Mouse (Mus musculus) liver, embryonic 13.5 days (tissue): ENCODE measurements around the gene Mapk3. TPM values are rescaled to one million over a fixed set of nuclear protein-coding genes. Genes with fewer than 3 reads are reported as not detected.

Experiments
- ATAC-seq: fragments of 200-750 bp; cut with Nextera tagmentation; 2 replicates; pipeline ENCODE4 v1.8.0; 2017; ENCODE audit warnings: low read depth, mild to moderate bottlenecking, moderate number of reproducible peaks, moderate library complexity
- DNase-seq: peaks from one replicate; pipeline ENCODE4 v3.0.0; 2022
- H3K27ac ChIP-seq: fragments of 300-500 bp; sonication (generic); 2 replicates; pipeline ENCODE4 v1.5.1; 2015; ENCODE audit warnings: moderate library complexity, mild to moderate bottlenecking, inconsistent platforms
- H3K27me3 ChIP-seq: fragments of 300-500 bp; sonication (generic); 2 replicates; pipeline ENCODE4 v1.6.1; 2015; ENCODE audit warnings: mild to moderate bottlenecking, inconsistent platforms
- H3K36me3 ChIP-seq: fragments of 300-500 bp; sonication (generic); 2 replicates; pipeline ENCODE4 v1.6.1; 2015; ENCODE audit warnings: mild to moderate bottlenecking, inconsistent platforms
- H3K4me1 ChIP-seq: fragments of 300-500 bp; sonication (generic); replicated peaks from 2 replicates; pipeline ENCODE4 v1.6.1; 2015; ENCODE audit warnings: inconsistent platforms
- H3K4me2 ChIP-seq: fragments of 300-500 bp; sonication (generic); 2 replicates; pipeline ENCODE4 v1.6.1; 2015; ENCODE audit warnings: inconsistent platforms, mild to moderate bottlenecking, moderate library complexity
- H3K4me3 ChIP-seq: fragments of 300-500 bp; sonication (generic); replicated peaks from 2 replicates; pipeline ENCODE4 v1.5.1; 2015; ENCODE audit warnings: mild to moderate bottlenecking, inconsistent platforms
- H3K9ac ChIP-seq: fragments of 300-500 bp; sonication (generic); 2 replicates; pipeline ENCODE4 v1.6.1; 2015; ENCODE audit warnings: mild to moderate bottlenecking, inconsistent platforms
- H3K9me3 ChIP-seq: fragments of 300-500 bp; sonication (generic); replicated peaks from 2 replicates; pipeline ENCODE4 v1.6.1; 2016; ENCODE audit warnings: inconsistent platforms
- WGBS: fragments of 180-500 bp; shearing (Covaris S2); methylation state at CpG from one replicate; pipeline ENCODE4 v1.1.7; 2015; ENCODE audit not compliant: insufficient replicate concordance; 5-methylcytosine and 5-hydroxymethylcytosine counted together
- polyA plus RNA-seq: library from polyadenylated mRNA; unstranded; fragments of >200 nt; fragmentation: Nextera tagmentation; extraction: Ambion mirVana; gene quantifications from 2 replicates; pipeline ENCODE4 v1.2.1, GENCODE M21; 2015

Mapk3 gene
- polyA plus RNA-seq, 1 experiment from 2014 or later: 19.0 TPM

GRCm38 (mm10) chr7:126760391-126760802, 996 bp downstream of the Mapk3 start:
- Histone ChIP-seq H3K4me1 (peaks cover 54% of the 10 kb centered on the region), H3K9me3 (no peaks in the 10 kb centered on the region), H3K36me3 (peaks cover 25% of the 10 kb centered on the region), H3K4me3 (peak overlapping the region; percentile 84), H3K4me2 (peak overlapping the region; percentile 99), H3K27me3 (no peaks in the 10 kb centered on the region), H3K27ac (peak overlapping the region; percentile 86), H3K9ac (peak overlapping the region; percentile 90)
- 46% methylated on average over 3 of the region's 3 CpGs for WGBS
- ATAC-seq: no peak
- no peak for DNase-seq

DNA sequence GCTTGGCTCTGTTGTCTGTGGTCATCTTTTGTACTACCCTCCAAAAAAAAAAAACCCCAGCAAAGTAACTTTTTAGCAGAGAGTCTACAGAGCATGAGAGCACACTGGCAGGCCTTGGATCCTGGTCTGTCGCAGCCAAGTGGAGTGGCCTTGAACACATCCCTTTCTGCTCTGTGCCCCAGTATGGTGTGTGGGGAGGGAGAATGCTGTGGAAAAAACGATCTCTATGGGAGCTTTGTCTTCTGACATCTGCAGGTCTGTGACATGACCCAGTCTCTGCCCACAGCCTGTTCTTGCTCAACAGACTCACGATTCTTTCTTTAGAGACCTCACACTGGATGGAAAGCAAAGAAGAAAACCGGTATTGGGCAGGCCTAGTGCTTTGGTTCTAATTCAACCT, 1.6 kb downstream of the Mapk3 start:
- WGBS: 46% methylated on average over 4 of the region's 4 CpGs
- Histone ChIP-seq H3K9me3 (no peaks in the 10 kb centered on the region), H3K27me3 (no peaks in the 10 kb centered on the region), H3K4me1 (peaks cover 60% of the 10 kb centered on the region), H3K36me3 (peaks cover 30% of the 10 kb centered on the region), H3K27ac (peak overlapping the region; percentile 86; the same call in 1 of the 2 replicates), H3K4me3 (no peak overlapping the region), H3K9ac (0 out of 2 replicates have a peak overlapping the region, but pooled peaks have one; percentile 90), H3K4me2 (peak overlapping the region; percentile 99)
- ATAC-seq: no peak
- DNase-seq: no peak

DNA sequence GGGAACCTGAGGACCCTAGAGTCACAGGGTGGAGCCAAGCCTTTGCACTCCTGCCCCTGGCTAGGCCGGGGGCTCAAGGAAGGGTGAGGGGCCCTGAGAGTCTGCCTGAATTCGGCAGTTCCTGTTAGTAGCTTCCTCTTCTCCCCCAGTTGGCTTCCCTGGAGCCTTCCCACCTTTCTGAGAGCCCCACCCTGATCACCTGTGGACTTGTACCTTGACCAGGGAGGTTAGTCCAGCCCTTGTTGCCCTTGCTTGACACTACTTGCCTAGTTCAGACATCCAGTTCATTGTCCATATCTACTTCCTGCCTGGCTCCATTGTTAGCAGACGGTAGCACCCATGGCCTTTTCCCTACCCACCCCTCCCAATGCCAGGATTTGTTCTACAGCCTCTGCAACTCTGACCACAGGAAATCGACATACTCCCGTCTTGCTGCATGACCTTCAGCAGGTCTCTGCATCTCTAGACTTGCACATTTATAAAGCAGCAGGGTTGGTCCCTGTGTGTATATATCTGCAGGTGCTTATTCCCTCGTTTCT, 2.2 kb downstream of the Mapk3 start:
- peaks cover 66% of the 10 kb centered on the region for H3K4me1 ChIP-seq
- H3K27ac ChIP-seq: no peak overlapping the region
- H3K9me3 ChIP-seq: no peaks in the 10 kb centered on the region
- WGBS: 33% methylated on average over 6 of the region's 6 CpGs
- no peak for DNase-seq
- peaks cover 36% of the 10 kb centered on the region for H3K36me3 ChIP-seq
- no peaks in the 10 kb centered on the region for H3K27me3 ChIP-seq
- ATAC-seq: no peak
- H3K4me2 ChIP-seq: peak overlapping the region; percentile 99; the same call in 1 of the 2 replicates
- no peak overlapping the region for H3K9ac ChIP-seq
- H3K4me3 ChIP-seq: no peak overlapping the region

GRCm38 (mm10) chr7:126762471-126763008, 3.1 kb downstream of the Mapk3 start:
- no peak for DNase-seq
- ATAC-seq: no peak
- Histone ChIP-seq H3K4me3 (no peak overlapping the region), H3K27ac (0 out of 2 replicates have a peak overlapping the region, but pooled peaks have one; percentile 12), H3K4me2 (no peak overlapping the region), H3K4me1 (peaks cover 66% of the 10 kb centered on the region), H3K27me3 (no peaks in the 10 kb centered on the region), H3K36me3 (peaks cover 43% of the 10 kb centered on the region), H3K9me3 (no peaks in the 10 kb centered on the region), H3K9ac (peak overlapping the region; percentile 9; the same call in 1 of the 2 replicates)
- 51% methylated on average over 17 of the region's 17 CpGs for WGBS

DNA sequence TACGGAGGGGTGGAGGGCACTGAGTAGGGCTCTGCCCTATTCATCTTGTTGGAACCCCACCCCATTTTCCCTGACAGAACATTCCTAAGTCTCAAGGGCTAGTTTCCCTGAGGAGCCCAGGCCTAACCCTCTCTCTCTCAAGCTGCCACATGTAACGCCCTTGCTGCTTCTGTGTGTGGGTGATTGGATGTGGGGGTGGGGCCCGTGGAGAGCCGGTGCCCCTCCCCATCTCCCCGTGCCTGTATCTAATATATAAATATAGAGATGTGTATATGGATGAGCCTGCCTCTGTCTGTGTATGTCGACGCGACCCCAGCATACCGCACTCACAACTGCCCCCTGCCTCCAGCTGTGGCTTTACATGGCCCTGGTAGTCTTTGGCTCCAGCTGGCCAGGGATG, 6.1 kb downstream of the Mapk3 start:
- Histone ChIP-seq H3K9me3 (no peaks in the 10 kb centered on the region), H3K4me2 (no peak overlapping the region), H3K27ac (no peak overlapping the region), H3K4me3 (no peak overlapping the region), H3K27me3 (no peaks in the 10 kb centered on the region), H3K36me3 (peaks cover 52% of the 10 kb centered on the region), H3K4me1 (peaks cover 51% of the 10 kb centered on the region), H3K9ac (peak overlapping the region; percentile 15; the same call in 1 of the 2 replicates)
- 0 out of 2 replicates have a peak, but pooled peaks have one; percentile 22 for ATAC-seq
- no peak for DNase-seq
- WGBS: 58% methylated on average over 9 of the region's 9 CpGs

DNA sequence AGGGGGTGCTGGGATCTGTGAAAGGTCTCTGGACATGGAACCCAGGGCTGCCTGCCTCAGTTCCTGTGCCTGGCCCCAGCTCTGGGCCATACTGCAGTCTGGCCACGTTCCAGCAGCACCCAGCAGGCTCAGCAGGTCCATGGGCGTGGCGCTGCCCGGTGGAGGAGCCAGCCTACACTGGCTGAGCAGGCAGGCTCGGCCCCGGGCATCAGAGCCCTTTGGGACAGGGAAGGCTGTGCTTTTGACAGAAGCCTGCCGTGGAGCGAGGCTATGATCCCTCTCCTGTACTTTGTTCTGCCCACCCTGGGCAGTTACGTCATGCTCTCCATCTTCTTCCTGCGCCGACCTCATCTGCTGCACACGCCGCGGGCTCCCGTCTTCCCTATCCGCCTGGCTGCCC, 6.8 kb downstream of the Mapk3 start, which contains the start of gene Gdpd3:
TSS of gene Gdpd3 (plus strand) at position 134 of the 400 bp plus-strand sequence.
- no peak for ATAC-seq
- Histone ChIP-seq H3K9ac (peak within 1 kb of the TSS; percentile 15; the same call in 1 of the 2 replicates), H3K4me2 (no peak within 1 kb of the TSS), H3K36me3 (peaks cover 52% of the 10 kb centered on the region), H3K4me1 (peaks cover 45% of the 10 kb centered on the region), H3K27me3 (no peaks in the 10 kb centered on the region), H3K4me3 (no peak within 1 kb of the TSS), H3K27ac (no peak within 1 kb of the TSS), H3K9me3 (no peaks in the 10 kb centered on the region)
- WGBS: 81% methylated on average over 16 of the region's 16 CpGs
- no peak for DNase-seq

DNA sequence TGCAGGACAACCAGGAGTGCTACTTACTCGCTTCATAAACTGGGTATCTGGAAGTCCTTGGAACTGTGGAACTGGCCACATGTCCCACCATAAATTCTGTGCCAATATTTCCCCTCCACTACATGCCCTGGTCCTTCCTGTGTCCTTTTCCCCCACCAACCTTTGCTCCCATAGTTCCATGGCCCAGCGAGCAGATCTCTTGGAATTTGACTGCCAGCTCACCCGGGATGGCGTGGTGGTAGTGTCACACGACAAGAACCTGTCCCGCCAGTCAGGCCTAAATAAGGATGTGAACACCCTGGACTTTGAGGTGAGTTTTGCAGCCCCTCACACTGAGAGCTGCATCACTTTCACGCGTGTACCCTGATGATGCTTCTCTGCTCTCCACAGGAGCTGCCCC, 7.6 kb downstream of the Mapk3 start:
- Histone ChIP-seq H3K4me2 (no peak overlapping the region), H3K9ac (no peak overlapping the region), H3K4me1 (peaks cover 37% of the 10 kb centered on the region), H3K36me3 (peaks cover 52% of the 10 kb centered on the region), H3K27me3 (no peaks in the 10 kb centered on the region), H3K9me3 (no peaks in the 10 kb centered on the region), H3K4me3 (no peak overlapping the region), H3K27ac (no peak overlapping the region)
- 86% methylated on average over 8 of the region's 8 CpGs for WGBS
- ATAC-seq (no peak), DNase-seq (no peak)

- WGBS: 54% methylated on average over 12 of the region's 12 CpGs
- Histone ChIP-seq H3K4me2 (no peak overlapping the region), H3K9me3 (no peaks in the 10 kb centered on the region), H3K9ac (no peak overlapping the region), H3K27me3 (no peaks in the 10 kb centered on the region), H3K36me3 (peaks cover 24% of the 10 kb centered on the region), H3K27ac (no peak overlapping the region), H3K4me3 (no peak overlapping the region), H3K4me1 (peaks cover 24% of the 10 kb centered on the region)
- DNase-seq: no peak
- no peak for ATAC-seq
Observed at GRCm38 (mm10) chr7:126770784-126771183, 11.4 kb downstream of the Mapk3 start.

DNA sequence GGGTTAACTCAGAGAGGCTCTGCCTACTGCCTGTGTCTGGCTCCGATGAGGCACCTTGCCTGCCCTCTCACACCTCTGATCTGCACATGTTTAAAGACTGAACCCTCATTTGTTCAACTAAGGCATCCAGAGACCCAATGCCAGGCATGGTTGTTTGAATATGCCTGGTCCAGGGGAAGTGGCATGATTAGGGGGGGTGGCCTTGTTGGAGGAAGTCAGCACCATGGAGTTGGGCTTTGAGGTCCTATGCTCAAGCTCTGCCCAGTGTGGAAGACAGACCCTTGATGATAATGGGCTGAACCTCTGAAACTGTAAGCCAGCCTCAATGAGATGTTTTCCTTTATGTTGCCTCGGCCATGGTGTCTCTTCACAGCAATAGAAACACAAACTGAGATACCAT, 13.9 kb downstream of the Mapk3 start:
- Histone ChIP-seq H3K4me3 (no peak overlapping the region), H3K36me3 (peaks cover 12% of the 10 kb centered on the region), H3K4me2 (no peak overlapping the region), H3K27me3 (no peaks in the 10 kb centered on the region), H3K27ac (no peak overlapping the region), H3K4me1 (peaks cover 38% of the 10 kb centered on the region), H3K9me3 (no peaks in the 10 kb centered on the region), H3K9ac (no peak overlapping the region)
- no peak for ATAC-seq
- DNase-seq: no peak
- 86% methylated on average over 2 of the region's 2 CpGs for WGBS

DNA sequence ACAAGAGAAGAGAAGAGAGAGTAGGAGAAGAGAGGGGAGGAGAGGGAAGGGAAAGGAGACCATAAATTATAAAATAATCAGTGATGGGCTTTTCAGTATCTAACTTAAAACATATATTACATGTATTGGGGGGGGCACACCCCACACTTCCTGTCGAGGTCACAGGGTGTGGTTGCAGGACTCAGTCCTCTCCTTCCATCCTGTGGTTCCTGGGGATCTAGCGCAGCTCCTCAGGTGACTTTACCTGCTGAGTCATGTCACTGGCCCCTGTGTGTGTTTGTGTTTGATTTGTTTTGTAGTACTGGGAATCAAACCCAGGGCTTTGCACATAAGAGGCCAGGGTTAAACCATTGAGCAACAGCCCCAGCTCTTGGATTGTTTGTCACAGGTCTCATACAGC, 15.1 kb downstream of the Mapk3 start:
- Histone ChIP-seq H3K36me3 (peaks cover 16% of the 10 kb centered on the region), H3K9ac (no peak overlapping the region), H3K27me3 (no peaks in the 10 kb centered on the region), H3K4me2 (no peak overlapping the region), H3K4me3 (no peak overlapping the region), H3K27ac (no peak overlapping the region), H3K4me1 (peaks cover 48% of the 10 kb centered on the region), H3K9me3 (no peaks in the 10 kb centered on the region)
- WGBS: 47% methylated on average over 2 of the region's 2 CpGs
- DNase-seq (no peak), ATAC-seq (no peak)

- H3K9ac ChIP-seq: peak overlapping the region; percentile 51; the same call in 1 of the 2 replicates
- peaks cover 57% of the 10 kb centered on the region for H3K4me1 ChIP-seq
- H3K4me2 ChIP-seq: peak overlapping the region; percentile 95
Observed at GRCm38 (mm10) chr7:126775185-126775977, 16.0 kb downstream of the Mapk3 start.

More at GRCm38 (mm10) chr7:126775185-126775977, 16.0 kb downstream of the Mapk3 start:
- Histone ChIP-seq H3K27me3 (no peaks in the 10 kb centered on the region), H3K4me3 (no peak overlapping the region), H3K9me3 (no peaks in the 10 kb centered on the region), H3K27ac (no peak overlapping the region; the same call in 1 of the 2 replicates), H3K36me3 (peaks cover 16% of the 10 kb centered on the region)
- no peak for DNase-seq
- ATAC-seq: no peak
- 71% methylated on average over 10 of the region's 10 CpGs for WGBS
